Mouse (Mus musculus): ENCODE measurements around the gene Mpzl2. TPM values are rescaled to one million over a fixed set of nuclear protein-coding genes. Genes with fewer than 3 reads are reported as not detected.

The Mpzl2 gene
- polyA plus RNA-seq, 1 experiment from 2014 or later = 2.5 TPM

DNA sequence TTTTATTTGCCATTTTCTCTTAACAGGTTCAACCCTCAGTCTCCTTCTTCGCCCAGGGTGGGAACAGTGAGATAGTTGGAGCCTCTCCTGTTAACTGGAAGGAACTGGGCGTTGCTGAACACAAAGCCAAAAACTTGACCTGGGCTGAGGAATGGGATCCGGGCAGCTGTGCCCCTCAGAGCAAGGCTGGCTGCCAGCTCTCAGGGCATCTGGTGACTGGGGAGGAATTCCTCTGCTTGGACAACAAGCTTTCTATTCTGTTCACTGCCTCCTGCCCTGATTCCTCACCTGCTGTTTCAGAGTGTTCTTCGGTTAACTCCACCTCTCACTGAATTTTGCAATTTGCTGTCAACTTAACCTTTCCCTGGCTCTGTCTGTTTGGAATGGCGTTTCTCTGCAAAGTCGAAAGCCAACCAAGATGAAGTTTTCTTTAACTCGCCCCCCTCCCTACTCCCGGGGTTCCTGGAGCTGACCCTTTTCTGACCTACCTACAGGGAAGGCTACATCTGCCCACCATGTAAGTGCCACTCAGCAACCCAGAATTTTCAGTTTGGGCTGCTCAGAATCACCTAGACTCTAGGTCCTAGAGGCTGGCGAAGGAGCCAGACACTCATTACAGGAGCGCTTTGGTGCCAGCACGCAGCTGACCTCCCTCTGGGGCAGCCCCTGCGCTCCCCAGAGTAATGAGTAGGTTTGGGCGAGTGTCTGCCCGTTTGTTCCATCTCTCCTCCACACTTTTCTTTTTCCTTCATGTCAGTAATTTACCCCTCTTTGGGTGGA lies 657 bp downstream of the Mpzl2 start:
- Histone ChIP-seq H3K9me3 (no peaks in the 10 kb centered on the region), H3K36me3 (replicated peaks) (no peaks in the 10 kb centered on the region), H3K4me2 (0 out of 2 replicates have a peak overlapping the region, but pooled peaks have one; percentile 8), H3K9ac (no peak overlapping the region), H3K27me3 (replicated peaks) (peaks cover 66% of the 10 kb centered on the region), H3K4me3 (no peak overlapping the region), H3K27ac (no peak overlapping the region), H3K4me1 (no peaks in the 10 kb centered on the region; the same call in 1 of the 2 replicates)
- no peak for ATAC-seq (replicated peaks)
- 19% methylated on average over 14 of the region's 14 CpGs for WGBS

DNA sequence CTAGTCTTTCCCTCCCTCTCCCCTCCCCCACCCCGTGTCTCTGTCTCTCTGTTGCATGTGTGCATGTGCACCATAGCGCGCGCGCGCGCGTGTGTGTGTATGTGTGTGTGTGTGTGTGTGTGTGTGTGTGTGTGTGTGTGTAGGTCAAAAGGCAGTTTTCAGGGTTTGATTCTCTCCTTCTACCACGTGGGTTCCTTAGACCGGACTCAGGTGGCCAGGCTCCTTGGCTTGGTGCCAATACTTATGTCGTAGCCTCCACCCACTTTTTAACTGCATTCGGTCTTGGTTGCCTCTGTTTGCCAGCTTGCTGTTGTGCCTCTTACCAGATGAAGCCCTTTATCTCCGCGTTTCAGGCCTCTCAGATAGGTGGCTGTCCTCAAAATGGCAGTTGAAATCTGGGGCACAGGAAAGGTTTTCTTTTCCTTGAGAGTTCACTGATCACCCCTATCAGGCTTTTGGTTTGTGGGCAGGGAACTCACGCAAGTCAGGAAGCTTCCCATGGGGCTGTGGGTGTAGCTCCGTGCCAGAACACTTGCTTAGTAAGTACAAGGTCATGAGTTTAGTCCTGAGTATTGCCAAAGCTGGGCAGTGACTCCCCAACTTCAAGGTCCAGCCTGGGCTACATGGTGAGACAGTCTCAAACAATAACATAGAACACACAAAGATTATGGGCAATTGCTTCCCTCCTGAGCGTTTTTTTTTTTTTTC lies 1.7 kb downstream of the Mpzl2 start:
- 31% methylated on average over 17 of the region's 17 CpGs for WGBS

GRCm38 (mm10) chr9:45042056-45042720 lies 2.6 kb downstream of the Mpzl2 start:
- Histone ChIP-seq H3K4me3 (0 out of 2 replicates have a peak overlapping the region, but pooled peaks have one; percentile 1), H3K36me3 (replicated peaks) (no peaks in the 10 kb centered on the region), H3K9ac (no peak overlapping the region), H3K4me1 (no peaks in the 10 kb centered on the region; the same call in 1 of the 2 replicates), H3K27me3 (replicated peaks) (peaks cover 68% of the 10 kb centered on the region), H3K9me3 (no peaks in the 10 kb centered on the region), H3K27ac (no peak overlapping the region), H3K4me2 (no peak overlapping the region)
- 5% methylated on average over 20 of the region's 20 CpGs for WGBS
- no peak for ATAC-seq (replicated peaks)

More for the DNA sequence above, 1.7 kb downstream of the Mpzl2 start:
- H3K27me3 ChIP-seq (replicated peaks) = peaks cover 66% of the 10 kb centered on the region
- no peaks in the 10 kb centered on the region; the same call in 1 of the 2 replicates for H3K4me1 ChIP-seq
- no peak overlapping the region for H3K27ac ChIP-seq
- H3K4me2 ChIP-seq = 0 out of 2 replicates have a peak overlapping the region, but pooled peaks have one; percentile 8
- no peak for ATAC-seq (replicated peaks)
- H3K4me3 ChIP-seq = no peak overlapping the region
- no peaks in the 10 kb centered on the region for H3K9me3 ChIP-seq
- H3K9ac ChIP-seq = no peak overlapping the region
- no peaks in the 10 kb centered on the region for H3K36me3 ChIP-seq (replicated peaks)

- Histone ChIP-seq H3K4me2 (no peak overlapping the region), H3K9me3 (no peaks in the 10 kb centered on the region), H3K27ac (no peak overlapping the region), H3K27me3 (replicated peaks) (peaks cover 70% of the 10 kb centered on the region), H3K4me1 (no peaks in the 10 kb centered on the region; the same call in 1 of the 2 replicates), H3K9ac (no peak overlapping the region), H3K36me3 (replicated peaks) (no peaks in the 10 kb centered on the region), H3K4me3 (0 out of 2 replicates have a peak overlapping the region, but pooled peaks have one; percentile 1)
- WGBS = under 1% methylated on average over 10 of the region's 10 CpGs
- no peak for ATAC-seq (replicated peaks)
Observed at GRCm38 (mm10) chr9:45042947-45043346, 3.3 kb downstream of the Mpzl2 start.

GRCm38 (mm10) chr9:45046973-45047372 lies 7.4 kb downstream of the Mpzl2 start:
- Histone ChIP-seq H3K4me2 (no peak overlapping the region), H3K4me3 (no peak overlapping the region), H3K27ac (no peak overlapping the region), H3K27me3 (replicated peaks) (peaks cover 43% of the 10 kb centered on the region), H3K9me3 (no peaks in the 10 kb centered on the region), H3K4me1 (no peaks in the 10 kb centered on the region; the same call in 1 of the 2 replicates), H3K36me3 (replicated peaks) (no peaks in the 10 kb centered on the region), H3K9ac (no peak overlapping the region)
- no peak for ATAC-seq (replicated peaks)
- 90% methylated on average over 16 of the region's 16 CpGs for WGBS

- no peak for ATAC-seq (replicated peaks)
- no peaks in the 10 kb centered on the region for H3K36me3 ChIP-seq (replicated peaks)
- whole genome bisulfite sequencing = 27% methylated on average over 4 of the region's 4 CpGs
- no peak overlapping the region for H3K4me2 ChIP-seq
- H3K27ac ChIP-seq = no peak overlapping the region
- H3K9me3 ChIP-seq = no peaks in the 10 kb centered on the region
- no peak overlapping the region for H3K4me3 ChIP-seq
- no peaks in the 10 kb centered on the region for H3K4me1 ChIP-seq
- no peak overlapping the region for H3K9ac ChIP-seq
- peaks cover 40% of the 10 kb centered on the region for H3K27me3 ChIP-seq (replicated peaks)
Observed at GRCm38 (mm10) chr9:45048511-45048910, 8.9 kb downstream of the Mpzl2 start.

- H3K4me3 ChIP-seq = no peak overlapping the region
- H3K9me3 ChIP-seq = no peaks in the 10 kb centered on the region
- 85% methylated on average over 1 of the region's 1 CpGs for WGBS
- no peak overlapping the region for H3K9ac ChIP-seq
- peaks cover 30% of the 10 kb centered on the region for H3K27me3 ChIP-seq (replicated peaks)
- H3K27ac ChIP-seq = no peak overlapping the region
- H3K4me2 ChIP-seq = no peak overlapping the region
- H3K36me3 ChIP-seq (replicated peaks) = no peaks in the 10 kb centered on the region
- H3K4me1 ChIP-seq = peaks cover 6% of the 10 kb centered on the region
- ATAC-seq (replicated peaks) = no peak
Observed at GRCm38 (mm10) chr9:45049731-45050130, 10.1 kb downstream of the Mpzl2 start.

DNA sequence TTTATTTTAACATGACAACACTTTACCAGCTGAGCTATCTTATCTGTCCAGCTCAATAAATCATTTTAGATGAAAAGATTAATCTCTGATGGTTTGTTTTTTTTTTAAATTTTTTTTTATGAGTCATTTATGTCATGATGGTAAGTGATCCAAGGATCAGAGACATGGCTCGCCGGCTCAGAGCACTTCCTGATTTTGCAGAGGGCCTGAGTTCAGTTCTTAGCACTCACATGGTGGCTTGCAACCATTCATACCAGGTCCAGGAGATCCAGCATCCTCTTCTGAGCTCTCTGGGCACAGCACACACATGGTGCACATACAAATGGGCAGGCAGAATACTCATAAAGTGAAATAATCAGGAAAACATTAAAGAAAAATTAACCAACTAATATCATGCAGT lies 10.7 kb downstream of the Mpzl2 start:
- peaks cover 27% of the 10 kb centered on the region for H3K27me3 ChIP-seq (replicated peaks)
- no peaks in the 10 kb centered on the region for H3K9me3 ChIP-seq
- no peaks in the 10 kb centered on the region for H3K36me3 ChIP-seq (replicated peaks)
- WGBS = 81% methylated on average over 2 of the region's 2 CpGs
- H3K4me1 ChIP-seq = peaks cover 6% of the 10 kb centered on the region
- ATAC-seq (replicated peaks) = no peak
- no peak overlapping the region for H3K27ac ChIP-seq
- H3K4me2 ChIP-seq = no peak overlapping the region
- H3K4me3 ChIP-seq = no peak overlapping the region
- H3K9ac ChIP-seq = no peak overlapping the region

GRCm38 (mm10) chr9:45055082-45055713 lies 15.6 kb downstream of the Mpzl2 start, which contains the start of gene Mpzl3:
TSS of gene Mpzl3 (plus strand) at chr9:45055186.
- H3K4me1 ChIP-seq = peaks cover 6% of the 10 kb centered on the region
- H3K27me3 ChIP-seq (replicated peaks) = peaks cover 29% of the 10 kb centered on the region
- H3K4me2 ChIP-seq = peak within 1 kb of the TSS; percentile 73
- H3K27ac ChIP-seq = peak within 1 kb of the TSS; percentile 100
- no peaks in the 10 kb centered on the region for H3K9me3 ChIP-seq
- H3K9ac ChIP-seq = peak within 1 kb of the TSS; percentile 71
- WGBS = under 1% methylated on average over 28 of the region's 33 CpGs
- ATAC-seq (replicated peaks) = peak; percentile 99
- peak within 1 kb of the TSS; percentile 88 for H3K4me3 ChIP-seq
- no peaks in the 10 kb centered on the region for H3K36me3 ChIP-seq (replicated peaks)

DNA sequence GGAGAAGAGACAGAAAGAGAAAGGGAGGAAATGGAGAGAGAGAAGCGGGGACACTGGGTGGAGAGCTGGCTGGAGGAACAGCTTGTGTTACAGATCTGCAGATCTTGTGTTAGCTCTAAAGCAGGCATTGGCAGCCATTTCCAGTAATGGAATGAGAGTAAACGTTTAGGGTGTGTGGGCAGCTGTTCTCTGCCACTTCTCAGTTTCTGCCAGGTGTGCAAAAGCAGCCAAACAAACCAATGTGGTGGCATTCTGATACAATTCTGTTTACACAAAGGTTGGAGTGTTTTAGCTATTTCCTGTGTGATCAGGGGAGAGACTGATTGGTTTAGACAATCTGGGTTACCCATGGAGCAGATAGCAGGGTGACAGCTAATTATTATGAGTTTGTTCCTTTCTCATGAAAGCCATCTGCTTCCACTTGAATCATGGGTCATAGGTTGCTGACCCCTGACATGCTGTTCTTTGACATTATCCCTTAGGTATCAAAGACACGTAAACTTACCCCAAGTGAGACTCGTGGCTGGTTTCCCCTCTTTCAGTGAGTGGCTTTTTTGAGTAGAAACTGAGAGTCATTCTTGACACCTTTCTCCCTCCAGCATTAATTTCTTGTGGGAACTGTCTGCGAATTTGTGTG lies 18.8 kb downstream of the Mpzl2 start:
- Histone ChIP-seq H3K4me2 (no peak overlapping the region), H3K9ac (no peak overlapping the region), H3K27me3 (replicated peaks) (peaks cover 17% of the 10 kb centered on the region), H3K4me1 (peaks cover 6% of the 10 kb centered on the region), H3K36me3 (replicated peaks) (no peaks in the 10 kb centered on the region), H3K27ac (no peak overlapping the region), H3K9me3 (no peaks in the 10 kb centered on the region), H3K4me3 (no peak overlapping the region)
- WGBS = 53% methylated on average over 5 of the region's 5 CpGs
- no peak for ATAC-seq (replicated peaks)

- H3K27me3 ChIP-seq (replicated peaks) = peaks cover 17% of the 10 kb centered on the region
- no peak overlapping the region for H3K9ac ChIP-seq
- no peak overlapping the region for H3K27ac ChIP-seq
- no peak for ATAC-seq (replicated peaks)
- WGBS = 55% methylated on average over 7 of the region's 7 CpGs
- H3K4me1 ChIP-seq = no peaks in the 10 kb centered on the region
- no peaks in the 10 kb centered on the region for H3K9me3 ChIP-seq
- no peak overlapping the region for H3K4me2 ChIP-seq
- H3K36me3 ChIP-seq (replicated peaks) = no peaks in the 10 kb centered on the region
- no peak overlapping the region for H3K4me3 ChIP-seq
Observed at GRCm38 (mm10) chr9:45060151-45060550, 20.6 kb downstream of the Mpzl2 start.
